Mouse (Mus musculus): ENCODE measurements around the gene H2-Ke6. TPM values are rescaled to one million over a fixed set of nuclear protein-coding genes. Genes with fewer than 3 reads are reported as not detected.

The H2-Ke6 gene
- polyA plus RNA-seq (2015; fragmentation: Nextera tagmentation; extraction: Ambion mirVana): 36.1 and 46.0 TPM in 2 replicates

GRCm38 (mm10) chr17:34027656-34028223 is at the start of gene H2-Ke6:
TSS of gene H2-Ke6 (minus strand) at chr17:34028060.

GRCm38 (mm10) chr17:34038878-34039561 is 11.2 kb upstream of the H2-Ke6 start, which contains the start of gene Col11a2:
TSS of gene Col11a2 (plus strand) at chr17:34039437.

GRCm38 (mm10) chr17:34031465-34032173 is 3.8 kb upstream of the H2-Ke6 start, which contains the start of the genes Slc39a7 and Rxrb:
TSS of gene Slc39a7 (minus strand) at chr17:34031682.
TSS of gene Rxrb (plus strand) at chr17:34031812.

GRCm38 (mm10) chr17:34024317-34024821 is 3.5 kb downstream of the H2-Ke6 start, which contains the start of gene Ring1:
TSS of gene Ring1 (minus strand) at chr17:34024680.

GRCm38 (mm10) chr17:34000150-34000537 is 27.7 kb downstream of the H2-Ke6 start, which contains the start of gene H2-K1:
TSS of gene H2-K1 (minus strand) at chr17:34000347.

MicroRNA genes within 50 kb of the gene (microRNA counts, 519-probe panel; counts per million panel counts)
- 88.3 counts per million for microRNA mmu-miR-219

Other genes with a start within 250 kb of the H2-Ke6 start
- gene Angptl4, start 246.2 kb downstream of the H2-Ke6 start, polyA plus RNA-seq (2015; fragmentation: Nextera tagmentation; extraction: Ambion mirVana): 37.2 and 37.6 TPM in 2 replicates
- 27.7 and 41.7 TPM in 2 replicates for gene Kank3, start 217.5 kb downstream of the H2-Ke6 start, polyA plus RNA-seq (2015; fragmentation: Nextera tagmentation; extraction: Ambion mirVana)
- gene Rps28, start 203.5 kb downstream of the H2-Ke6 start, polyA plus RNA-seq (2015; fragmentation: Nextera tagmentation; extraction: Ambion mirVana): 1,075 and 1,076 TPM in 2 replicates
- gene Ndufa7, start 203.5 kb downstream of the H2-Ke6 start, polyA plus RNA-seq (2015; fragmentation: Nextera tagmentation; extraction: Ambion mirVana): 294 and 300 TPM in 2 replicates
- 14.3 and 19.1 TPM in 2 replicates for gene Cd320, start 185.0 kb downstream of the H2-Ke6 start, polyA plus RNA-seq (2015; fragmentation: Nextera tagmentation; extraction: Ambion mirVana)
- gene Gm7029, start 154.2 kb downstream of the H2-Ke6 start, polyA plus RNA-seq (2015; fragmentation: Nextera tagmentation; extraction: Ambion mirVana): not detected in 2 replicates
- 7.4 and 8.4 TPM in 2 replicates for gene Kifc1, start 137.4 kb downstream of the H2-Ke6 start, polyA plus RNA-seq (2015; fragmentation: Nextera tagmentation; extraction: Ambion mirVana)
- gene Platr17, start 122.9 kb downstream of the H2-Ke6 start, polyA plus RNA-seq (2015; fragmentation: Nextera tagmentation; extraction: Ambion mirVana): 0.77 and 1.2 TPM in 2 replicates
- gene Daxx, start 118.6 kb downstream of the H2-Ke6 start, polyA plus RNA-seq (2015; fragmentation: Nextera tagmentation; extraction: Ambion mirVana): 27.0 and 29.1 TPM in 2 replicates
- gene Tapbp, start 112.2 kb downstream of the H2-Ke6 start, polyA plus RNA-seq (2015; fragmentation: Nextera tagmentation; extraction: Ambion mirVana): 70.3 and 83.6 TPM in 2 replicates
- 11.8 and 12.6 TPM in 2 replicates for gene Zbtb22, start 112.2 kb downstream of the H2-Ke6 start, polyA plus RNA-seq (2015; fragmentation: Nextera tagmentation; extraction: Ambion mirVana)
- gene Rgl2, start 98.5 kb downstream of the H2-Ke6 start, polyA plus RNA-seq (2015; fragmentation: Nextera tagmentation; extraction: Ambion mirVana): 16.8 and 22.9 TPM in 2 replicates
- gene Pfdn6, start 87.7 kb downstream of the H2-Ke6 start, polyA plus RNA-seq (2015; fragmentation: Nextera tagmentation; extraction: Ambion mirVana): 147 and 152 TPM in 2 replicates
- 20.6 and 20.9 TPM in 2 replicates for gene Wdr46, start 87.4 kb downstream of the H2-Ke6 start, polyA plus RNA-seq (2015; fragmentation: Nextera tagmentation; extraction: Ambion mirVana)
- 3.7 and 4.2 TPM in 2 replicates for gene B3galt4, start 76.6 kb downstream of the H2-Ke6 start, polyA plus RNA-seq (2015; fragmentation: Nextera tagmentation; extraction: Ambion mirVana)
- 25.5 and 27.2 TPM in 2 replicates for gene Vps52, start 72.2 kb downstream of the H2-Ke6 start, polyA plus RNA-seq (2015; fragmentation: Nextera tagmentation; extraction: Ambion mirVana)
- gene Rps18, start 72.1 kb downstream of the H2-Ke6 start, polyA plus RNA-seq (2015; fragmentation: Nextera tagmentation; extraction: Ambion mirVana): 2,156 and 2,219 TPM in 2 replicates
- 186 and 228 TPM in 2 replicates for gene H2-K1, start 27.7 kb downstream of the H2-Ke6 start, polyA plus RNA-seq (2015; fragmentation: Nextera tagmentation; extraction: Ambion mirVana)
- 8.9 and 11.6 TPM in 2 replicates for gene Ring1, start 3.4 kb downstream of the H2-Ke6 start, polyA plus RNA-seq (2015; fragmentation: Nextera tagmentation; extraction: Ambion mirVana)
- gene Slc39a7, start 3.6 kb upstream of the H2-Ke6 start, polyA plus RNA-seq (2015; fragmentation: Nextera tagmentation; extraction: Ambion mirVana): 58.1 and 68.4 TPM in 2 replicates
- 26.4 and 30.3 TPM in 2 replicates for gene Rxrb, start 3.8 kb upstream of the H2-Ke6 start, polyA plus RNA-seq (2015; fragmentation: Nextera tagmentation; extraction: Ambion mirVana)
- gene Col11a2, start 11.4 kb upstream of the H2-Ke6 start, polyA plus RNA-seq (2015; fragmentation: Nextera tagmentation; extraction: Ambion mirVana): 0.32 and 0.93 TPM in 2 replicates
- gene H2-Oa, start 64.3 kb upstream of the H2-Ke6 start, polyA plus RNA-seq (2015; fragmentation: Nextera tagmentation; extraction: Ambion mirVana): 2.5 and 4.4 TPM in 2 replicates
- gene H2-DMa, start 91.5 kb upstream of the H2-Ke6 start, polyA plus RNA-seq (2015; fragmentation: Nextera tagmentation; extraction: Ambion mirVana): 19.0 and 25.7 TPM in 2 replicates
- 56.4 and 65.3 TPM in 2 replicates for gene Brd2, start 94.6 kb upstream of the H2-Ke6 start, polyA plus RNA-seq (2015; fragmentation: Nextera tagmentation; extraction: Ambion mirVana)
- 4.8 and 5.6 TPM in 2 replicates for gene H2-DMb2, start 115.2 kb upstream of the H2-Ke6 start, polyA plus RNA-seq (2015; fragmentation: Nextera tagmentation; extraction: Ambion mirVana)
- gene H2-DMb1, start 125.0 kb upstream of the H2-Ke6 start, polyA plus RNA-seq (2015; fragmentation: Nextera tagmentation; extraction: Ambion mirVana): 4.4 and 8.9 TPM in 2 replicates
- gene Tap1, start 159.5 kb upstream of the H2-Ke6 start, polyA plus RNA-seq (2015; fragmentation: Nextera tagmentation; extraction: Ambion mirVana): 15.1 and 20.2 TPM in 2 replicates
- 33.4 and 43.3 TPM in 2 replicates for gene Psmb9, start 159.7 kb upstream of the H2-Ke6 start, polyA plus RNA-seq (2015; fragmentation: Nextera tagmentation; extraction: Ambion mirVana)
- 65.0 and 89.6 TPM in 2 replicates for gene Psmb8, start 169.7 kb upstream of the H2-Ke6 start, polyA plus RNA-seq (2015; fragmentation: Nextera tagmentation; extraction: Ambion mirVana)
- gene Tap2, start 175.5 kb upstream of the H2-Ke6 start, polyA plus RNA-seq (2015; fragmentation: Nextera tagmentation; extraction: Ambion mirVana): 21.0 and 29.0 TPM in 2 replicates
- gene H2-Ob, start 210.8 kb upstream of the H2-Ke6 start, polyA plus RNA-seq (2015; fragmentation: Nextera tagmentation; extraction: Ambion mirVana): 2.4 and 3.9 TPM in 2 replicates
- 61.1 and 90.6 TPM in 2 replicates for gene H2-Ab1, start 229.6 kb upstream of the H2-Ke6 start, polyA plus RNA-seq (2015; fragmentation: Nextera tagmentation; extraction: Ambion mirVana)

Measured in spleen, postnatal 0 days (tissue).